In the genomic region with DNA sequence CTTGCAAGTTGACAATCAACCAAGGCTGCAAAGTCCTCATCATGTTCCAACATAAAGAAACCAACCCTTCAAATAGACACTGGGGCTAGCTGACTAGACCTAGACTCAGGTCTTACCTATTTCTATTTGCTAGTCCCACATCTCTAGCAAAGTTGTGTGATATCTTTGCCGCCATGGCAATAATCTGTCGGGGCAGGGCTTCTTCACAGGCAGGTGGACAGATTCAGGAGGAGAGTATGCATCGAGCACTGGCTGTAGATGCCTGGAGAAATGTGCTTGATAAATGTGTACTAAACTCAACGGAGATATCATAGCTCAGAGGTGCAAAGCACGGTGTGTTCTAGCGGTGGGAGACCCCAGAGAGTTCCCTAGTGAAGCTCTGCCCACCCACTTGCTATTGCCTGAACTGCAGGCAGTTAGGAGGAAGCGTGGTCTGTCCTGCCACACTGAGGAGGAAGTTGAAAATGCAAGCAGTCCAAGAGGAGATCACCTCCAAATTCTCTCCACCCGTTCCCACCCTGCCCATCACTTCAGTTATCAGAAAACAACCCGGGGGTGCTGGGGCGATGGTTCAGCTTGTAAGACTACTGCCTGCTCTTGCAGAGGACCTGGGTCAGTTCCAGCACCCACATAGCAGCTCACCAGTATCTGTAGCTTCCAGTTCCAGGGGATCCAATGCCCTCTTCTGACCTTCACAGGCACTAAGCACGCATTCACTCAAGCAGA, we compare ENCODE assay signal across 13 mouse cellular contexts. TPM values are rescaled to one million over a fixed set of nuclear protein-coding genes. Genes with fewer than 3 reads are reported as not detected.
DNase-seq lines count a peak whose midpoint lies in the region; ATAC-seq and TF ChIP-seq lines count a peak whose summit lies in the region.
"Had no signal": no experiment of that assay in that cellular context is flagged by ENCODE, and none has a peak within 500 bp of the region (broad histone marks: within the 10 kb centered on the region; RNA-seq: fewer than 3 reads in every experiment).

No protein-coding gene starts in this region.

- H3K4me1 ChIP-seq in heart, embryonic 13.5 days = peaks cover 8% of the 10 kb centered on the region; the same call in 1 of the 2 replicates
- no peaks in the 10 kb centered on the region for H3K4me1 ChIP-seq in ES-Bruce4 (ENCODE audit: control insufficient read depth, insufficient read depth, low read length)
- H3K4me1 ChIP-seq in cortical plate, adult 2 months (ENCODE audit: control insufficient read depth, insufficient read depth, low read length) = no peaks in the 10 kb centered on the region; the same call in 1 of the 2 replicates
- peaks cover 68% of the 10 kb centered on the region for H3K4me1 ChIP-seq in liver, embryonic 15.5 days (replicated peaks)
- no peaks in the 10 kb centered on the region for H3K4me1 ChIP-seq in limb, embryonic 10.5 days

- TF ChIP-seq CTCF in ES-Bruce4 (IDR thresholded peaks at IDR 0.05; ENCODE audit: low read depth, low read length) = peak; percentile 33
- TF ChIP-seq CTCF in cortical plate, adult 2 months (IDR thresholded peaks at IDR 0.05; ENCODE audit: extremely low read depth, insufficient read depth, low read length) = peak; percentile 46

- 0 out of 2 replicates have a peak, but pooled peaks have one; percentile 52 for ATAC-seq in heart, embryonic 13.5 days (ENCODE audit: extremely low read depth, insufficient number of reproducible peaks, low FRiP score, low TSS enrichment)
- ATAC-seq in liver, embryonic 15.5 days (ENCODE audit: insufficient read depth) = peak; percentile 39
- ATAC-seq: Patski had no signal

- peaks cover 12% of the 10 kb centered on the region; the same call in 1 of the 2 replicates for H3K27me3 ChIP-seq in heart, embryonic 13.5 days (replicated peaks)
- no peaks in the 10 kb centered on the region for H3K27me3 ChIP-seq in ES-Bruce4 (ENCODE audit: control insufficient read depth, insufficient read depth, low read length, poor library complexity, severe bottlenecking)
- H3K27me3 ChIP-seq in liver, embryonic 15.5 days = no peaks in the 10 kb centered on the region
- H3K27me3 ChIP-seq in limb, embryonic 10.5 days (ENCODE audit: low read depth, poor library complexity, severe bottlenecking) = 0 out of 2 replicates have a peak, but pooled peaks cover 3% of the 10 kb centered on the region

- no peaks in the 10 kb centered on the region for H3K36me3 ChIP-seq in heart, embryonic 13.5 days
- H3K36me3 ChIP-seq in ES-Bruce4 (ENCODE audit: control insufficient read depth, insufficient read depth, low read length, poor library complexity, severe bottlenecking) = no peaks in the 10 kb centered on the region
- peaks cover 57% of the 10 kb centered on the region for H3K36me3 ChIP-seq in liver, embryonic 15.5 days (replicated peaks)
- no peaks in the 10 kb centered on the region for H3K36me3 ChIP-seq in limb, embryonic 10.5 days

- DNase-seq in heart, postnatal 25 days (ENCODE audit: low spot score) = no peak
- no peak for DNase-seq in limb, embryonic 10.5 days (ENCODE audit: low spot score)
- no peak for DNase-seq in adrenal gland, adult 8-10 months
- no peak for DNase-seq in cerebellum, adult 11-12 months
- DNase-seq: cerebellum, adult 8-10 months; kidney, postnatal 14 days; lung, adult 18-20 months had no signal

- WGBS in heart, embryonic 13.5 days = 30% methylated on average over 11 of the region's 11 CpGs
- WGBS in liver, embryonic 15.5 days (ENCODE audit: insufficient replicate concordance) = 9% methylated on average over 11 of the region's 11 CpGs
- WGBS in limb, embryonic 10.5 days = 62% methylated on average over 11 of the region's 11 CpGs

- TF ChIP-seq POLR2A in ES-Bruce4 (IDR thresholded peaks at IDR 0.05; ENCODE audit: insufficient read depth, low read length) = no peak
- no peak for TF ChIP-seq POLR2A in cortical plate, adult 2 months (IDR thresholded peaks at IDR 0.05; ENCODE audit: extremely low read depth, insufficient read depth, low read length)

- no peaks in the 10 kb centered on the region for H3K9me3 ChIP-seq in heart, embryonic 13.5 days
- H3K9me3 ChIP-seq in ES-Bruce4 (replicated peaks; ENCODE audit: control insufficient read depth, insufficient read depth, low read length, poor library complexity, severe bottlenecking) = no peaks in the 10 kb centered on the region
- H3K9me3 ChIP-seq in liver, embryonic 15.5 days (replicated peaks) = no peaks in the 10 kb centered on the region
- no peaks in the 10 kb centered on the region for H3K9me3 ChIP-seq in limb, embryonic 10.5 days (replicated peaks)

- peak overlapping the region; percentile 3; the same call in 1 of the 2 replicates for H3K27ac ChIP-seq in heart, embryonic 13.5 days (replicated peaks)
- H3K27ac ChIP-seq in ES-Bruce4 (ENCODE audit: insufficient read depth, low read length) = no peak overlapping the region
- no peak overlapping the region for H3K27ac ChIP-seq in cortical plate, adult 2 months (ENCODE audit: insufficient read depth, low read length)
- H3K27ac ChIP-seq in liver, embryonic 15.5 days (replicated peaks) = peak overlapping the region; percentile 91
- no peak overlapping the region for H3K27ac ChIP-seq in limb, embryonic 10.5 days

- peak overlapping the region; percentile 28 for H3K4me3 ChIP-seq in heart, embryonic 13.5 days
- H3K4me3 ChIP-seq in ES-Bruce4 (ENCODE audit: low read depth, low read length) = no peak overlapping the region
- H3K4me3 ChIP-seq in cortical plate, adult 2 months (ENCODE audit: insufficient read depth, low read length) = no peak overlapping the region
- H3K4me3 ChIP-seq in liver, embryonic 15.5 days (replicated peaks) = peak overlapping the region; percentile 76
- H3K4me3 ChIP-seq in limb, embryonic 10.5 days = no peak overlapping the region

- TF ChIP-seq EP300 in ES-Bruce4 (IDR thresholded peaks at IDR 0.05; ENCODE audit: insufficient read depth, low read depth, low read length) = no peak

- intact Hi-C loops in heart, postnatal 25 days (cut with DNase I) = no loop called here

- peak overlapping the region; percentile 61; the same call in 1 of the 2 replicates for H3K9ac ChIP-seq in heart, embryonic 13.5 days
- no peak overlapping the region for H3K9ac ChIP-seq in ES-Bruce4 (ENCODE audit: low read depth, poor library complexity, severe bottlenecking)
- peak overlapping the region; percentile 79 for H3K9ac ChIP-seq in liver, embryonic 15.5 days

- peak overlapping the region; percentile 41 for H3K4me2 ChIP-seq in heart, embryonic 13.5 days
- H3K4me2 ChIP-seq in liver, embryonic 15.5 days = peak overlapping the region; percentile 81

RNA-seq across cellular contexts. Expression of a gene that starts 1.6 kb away (rescaled TPM):
- 11.5 and 16.0 TPM in 2 replicates for polyA plus RNA-seq in heart, embryonic 13.5 days (2015; fragmentation: Nextera tagmentation; extraction: Ambion mirVana)
- total RNA-seq in heart, postnatal 25 days (2021) = under 1 TPM; 0.05 to 0.25 TPM
- 0.37 and 0.52 TPM in 2 replicates for polyA plus RNA-seq in ES-Bruce4 (2011; ENCODE audit: insufficient read depth, insufficient read length, low read depth, missing spikeins)
- 0.55 and 0.56 TPM in 2 replicates for polyA plus RNA-seq in cortical plate, adult 2 months (2012; rRNA removed)
- 386 and 428 TPM in 2 replicates for polyA plus RNA-seq in liver, embryonic 15.5 days (2015; fragmentation: Nextera tagmentation; extraction: Ambion mirVana)
- polyA plus RNA-seq in limb, embryonic 10.5 days (2016; fragmentation: Nextera tagmentation; extraction: Ambion mirVana) = 6.8 and 7.7 TPM in 2 replicates
- total RNA-seq in adrenal gland, adult 8-10 months (2022) = under 1 TPM; 0.06 to 0.87 (median 0.39) TPM
- polyA plus RNA-seq: Patski had no signal

RNA-seq across cellular contexts. Expression of a gene that starts 6.9 kb away (rescaled TPM):
- 124 and 135 TPM in 2 replicates for polyA plus RNA-seq in heart, embryonic 13.5 days (2015; fragmentation: Nextera tagmentation; extraction: Ambion mirVana)
- total RNA-seq in heart, postnatal 25 days (2021) = 10 to 100 TPM; 15.3 to 19.0 TPM
- polyA plus RNA-seq in ES-Bruce4 (2011; ENCODE audit: insufficient read depth, insufficient read length, low read depth, missing spikeins) = 34.2 and 39.1 TPM in 2 replicates
- polyA plus RNA-seq in cortical plate, adult 2 months (2012; rRNA removed) = 29.2 and 29.9 TPM in 2 replicates
- polyA plus RNA-seq in liver, embryonic 15.5 days (2015; fragmentation: Nextera tagmentation; extraction: Ambion mirVana) = 82.6 and 91.9 TPM in 2 replicates
- 115 and 133 TPM in 2 replicates for polyA plus RNA-seq in limb, embryonic 10.5 days (2016; fragmentation: Nextera tagmentation; extraction: Ambion mirVana)
- 10 to 100 TPM; 15.8 to 25.3 (median 17.1) TPM for total RNA-seq in adrenal gland, adult 8-10 months (2022)

RNA-seq across cellular contexts. Expression of a gene that starts 14.2 kb away (rescaled TPM):
- 8.5 and 9.5 TPM in 2 replicates for polyA plus RNA-seq in heart, embryonic 13.5 days (2015; fragmentation: Nextera tagmentation; extraction: Ambion mirVana)
- 10 to 100 TPM; 21.4 to 25.0 TPM for total RNA-seq in heart, postnatal 25 days (2021)
- polyA plus RNA-seq in ES-Bruce4 (2011; ENCODE audit: insufficient read depth, insufficient read length, low read depth, missing spikeins) = 12.3 and 14.8 TPM in 2 replicates
- 8.1 and 8.8 TPM in 2 replicates for polyA plus RNA-seq in cortical plate, adult 2 months (2012; rRNA removed)
- polyA plus RNA-seq in liver, embryonic 15.5 days (2015; fragmentation: Nextera tagmentation; extraction: Ambion mirVana) = 2.2 and 2.5 TPM in 2 replicates
- 10.1 and 10.3 TPM in 2 replicates for polyA plus RNA-seq in limb, embryonic 10.5 days (2016; fragmentation: Nextera tagmentation; extraction: Ambion mirVana)
- total RNA-seq in adrenal gland, adult 8-10 months (2022) = 10 to 100 TPM; 11.7 to 14.2 (median 12.9) TPM

RNA-seq across cellular contexts. Expression of a gene that starts 29.8 kb away (rescaled TPM):
- polyA plus RNA-seq in heart, embryonic 13.5 days (2015; fragmentation: Nextera tagmentation; extraction: Ambion mirVana) = not detected in 2 replicates
- total RNA-seq in heart, postnatal 25 days (2021) = not detected
- polyA plus RNA-seq in ES-Bruce4 (2011; ENCODE audit: insufficient read depth, insufficient read length, low read depth, missing spikeins) = 0.73 TPM in 1 of 2 replicates, not detected in the other
- 1.2 TPM in 2 replicates for polyA plus RNA-seq in cortical plate, adult 2 months (2012; rRNA removed)
- polyA plus RNA-seq in liver, embryonic 15.5 days (2015; fragmentation: Nextera tagmentation; extraction: Ambion mirVana) = not detected in 2 replicates
- polyA plus RNA-seq in limb, embryonic 10.5 days (2016; fragmentation: Nextera tagmentation; extraction: Ambion mirVana) = not detected in 2 replicates
- total RNA-seq in adrenal gland, adult 8-10 months (2022) = under 1 TPM in 2 of 4 experiments, not detected in 2; 0.30 to 0.62 TPM
- polyA plus RNA-seq: neural tube, embryonic 11.5 days; Patski had no signal

RNA-seq across cellular contexts. Expression of a gene that starts 44.3 kb away (rescaled TPM):
- polyA plus RNA-seq in heart, embryonic 13.5 days (2015; fragmentation: Nextera tagmentation; extraction: Ambion mirVana) = 26.4 and 27.3 TPM in 2 replicates
- 10 to 100 TPM; 21.5 to 23.5 TPM for total RNA-seq in heart, postnatal 25 days (2021)
- 20.7 and 21.0 TPM in 2 replicates for polyA plus RNA-seq in ES-Bruce4 (2011; ENCODE audit: insufficient read depth, insufficient read length, low read depth, missing spikeins)
- 13.0 TPM in 2 replicates for polyA plus RNA-seq in cortical plate, adult 2 months (2012; rRNA removed)
- polyA plus RNA-seq in liver, embryonic 15.5 days (2015; fragmentation: Nextera tagmentation; extraction: Ambion mirVana) = 11.4 and 11.5 TPM in 2 replicates
- 38.1 and 43.3 TPM in 2 replicates for polyA plus RNA-seq in limb, embryonic 10.5 days (2016; fragmentation: Nextera tagmentation; extraction: Ambion mirVana)
- 10 to 100 TPM; 19.4 to 42.9 (median 27.2) TPM for total RNA-seq in adrenal gland, adult 8-10 months (2022)

Comparison
In these comparisons a context has a peak if more than half of its experiments do, and no peak if none do; other contexts are left out.
1. H3K27ac ChIP-seq: peak in heart, embryonic 13.5 days (single experiment) and liver, embryonic 15.5 days (single experiment); none in ES-Bruce4 (single experiment), cortical plate, adult 2 months (single experiment) and limb, embryonic 10.5 days (single experiment).
2. H3K4me3 ChIP-seq: peak in heart, embryonic 13.5 days (single experiment) and liver, embryonic 15.5 days (single experiment); none in ES-Bruce4 (single experiment), cortical plate, adult 2 months (single experiment) and limb, embryonic 10.5 days (single experiment).
3. RNA of a gene that starts 1.6 kb away (polyA plus RNA-seq): 386 to 428 TPM in liver, embryonic 15.5 days; 11.5 to 16.0 TPM in heart, embryonic 13.5 days, 6.8 to 7.7 TPM in limb, embryonic 10.5 days, 0.55 to 0.56 TPM in cortical plate, adult 2 months and 0.37 to 0.52 TPM in ES-Bruce4; every median in the first group is over 10 times any median in the second.